Mouse (Mus musculus): ENCODE measurements around the gene Rasgrf1. TPM values are rescaled to one million over a fixed set of nuclear protein-coding genes. Genes with fewer than 3 reads are reported as not detected.

Rasgrf1 gene
- polyA plus RNA-seq, 1 experiment: 0.90 TPM

- Histone ChIP-seq H3K4me1 (ENCODE audit: control insufficient read depth, insufficient read depth, low read length) (no peaks in the 10 kb centered on the region), H3K4me3 (replicated peaks; ENCODE audit: extremely low read depth, low read depth, low read length) (no peak overlapping the region)
- 72% methylated on average over 1 of the region's 1 CpGs for WGBS
- no peak for TF ChIP-seq CTCF (IDR thresholded peaks at IDR 0.05; ENCODE audit: insufficient read depth, low read length)
- TF ChIP-seq POLR2A (IDR thresholded peaks at IDR 0.05; ENCODE audit: borderline replicate concordance, extremely low read depth, low read depth, low read length): no peak
- DNase-seq: no peak
Observed at GRCm38 (mm10) chr9:89917431-89917830, 7.7 kb downstream of the Rasgrf1 start.

DNA sequence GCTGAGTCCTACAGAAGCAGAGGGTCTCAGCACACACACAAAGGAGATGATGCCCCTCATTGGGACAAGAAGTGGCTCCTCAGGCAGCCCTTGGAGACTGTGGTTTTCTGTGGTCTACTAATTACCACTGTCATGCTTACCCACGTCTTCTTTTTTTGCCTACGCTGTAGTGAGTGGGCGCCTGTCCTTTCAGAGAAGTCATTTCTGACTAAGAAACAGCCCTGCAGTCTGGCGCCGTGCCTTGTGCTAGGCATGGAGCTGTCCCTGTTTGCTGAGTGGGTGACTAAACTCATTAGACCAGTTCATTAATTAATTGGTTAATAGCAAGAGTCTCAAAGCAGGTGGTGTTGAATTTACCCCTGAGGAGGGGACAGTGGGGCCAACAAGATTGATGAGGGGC, 9.1 kb downstream of the Rasgrf1 start:
- Histone ChIP-seq H3K4me3 (replicated peaks; ENCODE audit: extremely low read depth, low read depth, low read length) (no peak overlapping the region), H3K4me1 (ENCODE audit: control insufficient read depth, insufficient read depth, low read length) (no peaks in the 10 kb centered on the region)
- WGBS: 78% methylated on average over 5 of the region's 5 CpGs
- no peak for TF ChIP-seq POLR2A (IDR thresholded peaks at IDR 0.05; ENCODE audit: borderline replicate concordance, extremely low read depth, low read depth, low read length)
- TF ChIP-seq CTCF (IDR thresholded peaks at IDR 0.05; ENCODE audit: insufficient read depth, low read length): no peak
- DNase-seq: no peak

DNA sequence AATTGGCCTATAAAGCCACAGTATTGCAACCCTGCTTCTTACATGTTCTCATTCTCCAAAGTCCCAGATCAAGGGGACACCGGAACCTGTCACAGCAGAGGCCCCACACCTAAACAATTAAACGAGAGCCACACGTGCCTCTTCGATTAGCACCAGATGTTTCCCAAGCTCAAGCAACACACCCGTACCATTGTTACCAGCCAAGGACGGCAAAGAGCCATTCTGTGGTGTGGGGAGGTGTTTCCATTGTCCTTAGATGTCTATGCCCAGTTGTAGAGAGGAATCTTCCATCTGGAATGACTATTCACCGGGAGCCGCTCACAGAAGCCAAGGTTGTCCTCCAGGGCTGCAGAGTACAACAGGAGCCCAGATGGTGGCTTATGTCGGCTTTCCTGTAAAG, 11.4 kb downstream of the Rasgrf1 start:
- Histone ChIP-seq H3K4me3 (replicated peaks; ENCODE audit: extremely low read depth, low read depth, low read length) (no peak overlapping the region), H3K4me1 (ENCODE audit: control insufficient read depth, insufficient read depth, low read length) (no peaks in the 10 kb centered on the region)
- no peak for TF ChIP-seq POLR2A (IDR thresholded peaks at IDR 0.05; ENCODE audit: borderline replicate concordance, extremely low read depth, low read depth, low read length)
- TF ChIP-seq CTCF (IDR thresholded peaks at IDR 0.05; ENCODE audit: insufficient read depth, low read length): no peak
- 63% methylated on average over 9 of the region's 9 CpGs for WGBS
- no peak for DNase-seq

- Histone ChIP-seq H3K4me1 (ENCODE audit: control insufficient read depth, insufficient read depth, low read length) (no peaks in the 10 kb centered on the region), H3K4me3 (replicated peaks; ENCODE audit: extremely low read depth, low read depth, low read length) (no peak overlapping the region)
- DNase-seq: no peak
- TF ChIP-seq POLR2A (IDR thresholded peaks at IDR 0.05; ENCODE audit: borderline replicate concordance, extremely low read depth, low read depth, low read length): no peak
- 100% methylated on average over 1 of the region's 1 CpGs for WGBS
Observed at GRCm38 (mm10) chr9:89922666-89923065, 13.0 kb downstream of the Rasgrf1 start.

GRCm38 (mm10) chr9:89924836-89925235, 15.1 kb downstream of the Rasgrf1 start:
- Histone ChIP-seq H3K4me1 (ENCODE audit: control insufficient read depth, insufficient read depth, low read length) (no peaks in the 10 kb centered on the region), H3K4me3 (replicated peaks; ENCODE audit: extremely low read depth, low read depth, low read length) (no peak overlapping the region)
- no peak for DNase-seq
- TF ChIP-seq POLR2A (IDR thresholded peaks at IDR 0.05; ENCODE audit: borderline replicate concordance, extremely low read depth, low read depth, low read length) (no peak), CTCF (IDR thresholded peaks at IDR 0.05; ENCODE audit: insufficient read depth, low read length) (no peak)
- WGBS: 83% methylated on average over 1 of the region's 1 CpGs

DNA sequence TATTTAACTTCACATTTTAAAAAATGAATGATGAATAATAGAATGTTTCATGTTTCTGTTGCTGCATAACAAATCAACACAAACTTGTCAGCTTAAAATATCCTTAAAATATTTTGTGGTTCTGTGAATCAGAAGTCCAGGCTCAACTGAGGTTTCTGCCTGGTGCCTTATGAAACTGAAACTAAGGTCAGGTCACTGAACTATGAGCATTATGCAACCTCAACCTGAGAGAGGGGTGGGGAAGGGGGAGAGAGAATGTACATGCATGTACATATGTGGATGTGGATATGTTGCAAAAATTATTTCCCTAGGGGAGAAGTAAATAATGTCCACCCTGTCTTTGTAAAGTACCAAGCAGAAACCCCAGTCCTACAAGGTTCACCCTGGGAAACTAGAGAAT, 18.8 kb downstream of the Rasgrf1 start:
- TF ChIP-seq POLR2A (IDR thresholded peaks at IDR 0.05; ENCODE audit: borderline replicate concordance, extremely low read depth, low read depth, low read length): no peak
- TF ChIP-seq CTCF (IDR thresholded peaks at IDR 0.05; ENCODE audit: insufficient read depth, low read length): no peak
- H3K4me1 ChIP-seq (ENCODE audit: control insufficient read depth, insufficient read depth, low read length): no peaks in the 10 kb centered on the region
- no peak for DNase-seq

GRCm38 (mm10) chr9:89940428-89940827, 30.7 kb downstream of the Rasgrf1 start:
- Histone ChIP-seq H3K4me1 (ENCODE audit: control insufficient read depth, insufficient read depth, low read length) (no peaks in the 10 kb centered on the region), H3K4me3 (replicated peaks; ENCODE audit: extremely low read depth, low read depth, low read length) (no peak overlapping the region)
- DNase-seq: no peak
- WGBS: 70% methylated on average over 1 of the region's 1 CpGs
- TF ChIP-seq CTCF (IDR thresholded peaks at IDR 0.05; ENCODE audit: insufficient read depth, low read length) (no peak), POLR2A (IDR thresholded peaks at IDR 0.05; ENCODE audit: borderline replicate concordance, extremely low read depth, low read depth, low read length) (no peak)

More for the DNA sequence above, 18.8 kb downstream of the Rasgrf1 start:
- no peak overlapping the region for H3K4me3 ChIP-seq (replicated peaks; ENCODE audit: extremely low read depth, low read depth, low read length)

DNA sequence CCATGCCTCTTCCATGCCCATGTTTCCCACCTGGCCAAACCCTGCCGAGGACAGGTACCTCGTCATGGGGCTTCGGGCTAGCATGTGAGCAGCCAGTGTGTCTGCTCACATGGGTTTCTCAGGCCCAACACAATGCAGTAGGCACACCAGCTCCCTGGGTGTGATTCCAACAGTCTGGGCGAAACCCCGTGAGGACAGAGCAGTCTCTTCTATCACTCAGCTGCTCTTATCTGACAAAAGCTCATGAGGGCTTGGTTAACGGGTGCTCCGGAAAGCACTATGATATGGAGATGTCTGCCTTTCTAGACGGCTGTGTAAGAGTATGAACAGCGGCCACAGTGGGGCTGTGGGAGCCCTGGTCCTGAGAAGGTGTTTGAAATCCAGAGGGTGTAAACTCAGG, 37.1 kb downstream of the Rasgrf1 start:
- Histone ChIP-seq H3K4me3 (replicated peaks; ENCODE audit: extremely low read depth, low read depth, low read length) (no peak overlapping the region), H3K4me1 (ENCODE audit: control insufficient read depth, insufficient read depth, low read length) (no peaks in the 10 kb centered on the region)
- WGBS: 84% methylated on average over 9 of the region's 9 CpGs
- DNase-seq: no peak
- TF ChIP-seq CTCF (IDR thresholded peaks at IDR 0.05; ENCODE audit: insufficient read depth, low read length) (no peak), POLR2A (IDR thresholded peaks at IDR 0.05; ENCODE audit: borderline replicate concordance, extremely low read depth, low read depth, low read length) (no peak)

- 56% methylated on average over 5 of the region's 5 CpGs for WGBS
- no peak for TF ChIP-seq CTCF (IDR thresholded peaks at IDR 0.05; ENCODE audit: insufficient read depth, low read length)
- TF ChIP-seq POLR2A (IDR thresholded peaks at IDR 0.05; ENCODE audit: borderline replicate concordance, extremely low read depth, low read depth, low read length): no peak
- no peak for DNase-seq
- Histone ChIP-seq H3K4me1 (ENCODE audit: control insufficient read depth, insufficient read depth, low read length) (no peaks in the 10 kb centered on the region), H3K4me3 (replicated peaks; ENCODE audit: extremely low read depth, low read depth, low read length) (no peak overlapping the region)
Observed at GRCm38 (mm10) chr9:89948602-89949001, 38.9 kb downstream of the Rasgrf1 start.

GRCm38 (mm10) chr9:89953596-89954215, 44.0 kb downstream of the Rasgrf1 start:
- Histone ChIP-seq H3K4me3 (replicated peaks; ENCODE audit: extremely low read depth, low read depth, low read length) (no peak overlapping the region), H3K4me1 (ENCODE audit: control insufficient read depth, insufficient read depth, low read length) (no peaks in the 10 kb centered on the region)
- no peak for DNase-seq
- no peak for TF ChIP-seq CTCF (IDR thresholded peaks at IDR 0.05; ENCODE audit: insufficient read depth, low read length)
- no peak for TF ChIP-seq POLR2A (IDR thresholded peaks at IDR 0.05; ENCODE audit: borderline replicate concordance, extremely low read depth, low read depth, low read length)
- 92% methylated on average over 22 of the region's 22 CpGs for WGBS

All from lung, adult 2 months (tissue).